Mouse (Mus musculus) urinary bladder, postnatal 4 days (tissue): Measurements from ENCODE around the gene Apol7e.
"Not testable (repeated sequence)": the region's sequence is repeated elsewhere in the genome, so short reads cannot be mapped to it uniquely, and the experiment has no call there.

Experiments
- DNase-seq, 2 experiments: peaks; one replicate each; pipeline ENCODE4 v3.0.0; 2021 to 2022; ENCODE audit warnings: low spot score in 2 of 2

The Apol7e gene

GRCm38 (mm10) chr15:77740511-77741297, 42.0 kb downstream of the Apol7e start:
- DNase-seq = no peak

GRCm38 (mm10) chr15:77741556-77741955, 42.9 kb downstream of the Apol7e start:
- not testable (repeated sequence) for DNase-seq

- DNase-seq = no peak
Measured at GRCm38 (mm10) chr15:77744632-77745031, 46.0 kb downstream of the Apol7e start.

- no peak for DNase-seq
Measured at GRCm38 (mm10) chr15:77745081-77745480, 46.4 kb downstream of the Apol7e start.

- DNase-seq = no peak
Measured at GRCm38 (mm10) chr15:77746326-77746725, 47.7 kb downstream of the Apol7e start.

- DNase-seq = no peak
Measured at GRCm38 (mm10) chr15:77748414-77748813, 49.8 kb downstream of the Apol7e start.

GRCm38 (mm10) chr15:77749717-77750116, 51.1 kb downstream of the Apol7e start:
- no peak for DNase-seq

- no peak for DNase-seq
Measured at GRCm38 (mm10) chr15:77750461-77750860, 51.8 kb downstream of the Apol7e start.

GRCm38 (mm10) chr15:77752443-77752842, 53.8 kb downstream of the Apol7e start:
- DNase-seq = no peak

- no peak for DNase-seq
Measured at GRCm38 (mm10) chr15:77755132-77755531, 56.5 kb downstream of the Apol7e start.

GRCm38 (mm10) chr15:77756081-77756480, 57.4 kb downstream of the Apol7e start:
- DNase-seq = no peak

- DNase-seq = no peak
Measured at GRCm38 (mm10) chr15:77756848-77757247, 58.2 kb downstream of the Apol7e start, which contains the start of gene Apol8. Gene Apol8, minus strand, starts transcription at chr15:77757003.

GRCm38 (mm10) chr15:77757586-77758226, 59.0 kb downstream of the Apol7e start:
- DNase-seq = no peak

GRCm38 (mm10) chr15:77760037-77760436, 61.4 kb downstream of the Apol7e start:
- no peak for DNase-seq

- DNase-seq = no peak
Measured at GRCm38 (mm10) chr15:77761083-77761482, 62.4 kb downstream of the Apol7e start.

- DNase-seq = peak in 1 of 2 experiments; percentile 45
Measured at GRCm38 (mm10) chr15:77761561-77762380, 63.1 kb downstream of the Apol7e start.

GRCm38 (mm10) chr15:77763050-77763449, 64.4 kb downstream of the Apol7e start:
- no peak for DNase-seq

GRCm38 (mm10) chr15:77763702-77764101, 65.0 kb downstream of the Apol7e start:
- DNase-seq = peak in 1 of 2 experiments; percentile 49

- DNase-seq = peak in 1 of 2 experiments; percentile 54
Measured at GRCm38 (mm10) chr15:77764391-77765006, 65.8 kb downstream of the Apol7e start.

- DNase-seq = no peak
Measured at GRCm38 (mm10) chr15:77765484-77766093, 66.9 kb downstream of the Apol7e start.

GRCm38 (mm10) chr15:77766981-77767380, 68.3 kb downstream of the Apol7e start:
- no peak for DNase-seq
